Mouse (Mus musculus) kidney, adult 9 months (tissue): ENCODE results near the gene Gm26620.

Source experiments
- DNase-seq: peaks from one replicate; pipeline ENCODE4 v3.0.0; 2022

The Gm26620 gene

GRCm38 (mm10) chr1:170871961-170872360, 12.9 kb upstream of the Gm26620 start:
- no peak for DNase-seq

GRCm38 (mm10) chr1:170875676-170876075, 9.2 kb upstream of the Gm26620 start:
- DNase-seq: no peak

- DNase-seq: no peak
These were observed 8.0 kb upstream of the Gm26620 start for GRCm38 (mm10) chr1:170876906-170877305.

- peak; percentile 67 for DNase-seq
These were observed 1.9 kb upstream of the Gm26620 start for GRCm38 (mm10) chr1:170882915-170883485.

GRCm38 (mm10) chr1:170884390-170884789, 475 bp upstream of the Gm26620 start:
- DNase-seq: no peak

GRCm38 (mm10) chr1:170886044-170886458, 1.2 kb downstream of the Gm26620 start:
- no peak for DNase-seq

GRCm38 (mm10) chr1:170889310-170889709, 4.4 kb downstream of the Gm26620 start:
- no peak for DNase-seq

- no peak for DNase-seq
These were observed 6.8 kb downstream of the Gm26620 start for GRCm38 (mm10) chr1:170891646-170892045.

- no peak for DNase-seq
These were observed 7.4 kb downstream of the Gm26620 start for GRCm38 (mm10) chr1:170892279-170892678.

- DNase-seq: peak; percentile 65
These were observed 10.0 kb downstream of the Gm26620 start for GRCm38 (mm10) chr1:170894603-170895602.

GRCm38 (mm10) chr1:170896651-170897281, 11.9 kb downstream of the Gm26620 start:
- no peak for DNase-seq

GRCm38 (mm10) chr1:170898413-170899075, 13.7 kb downstream of the Gm26620 start:
- DNase-seq: no peak

GRCm38 (mm10) chr1:170900799-170901467, 16.1 kb downstream of the Gm26620 start:
- peak; percentile 75 for DNase-seq

- peak; percentile 89 for DNase-seq
These were observed 16.8 kb downstream of the Gm26620 start for GRCm38 (mm10) chr1:170901536-170902238.

GRCm38 (mm10) chr1:170903485-170903884, 18.6 kb downstream of the Gm26620 start:
- DNase-seq: no peak

- DNase-seq: no peak
These were observed 22.2 kb downstream of the Gm26620 start for GRCm38 (mm10) chr1:170907111-170907455.

GRCm38 (mm10) chr1:170907456-170908191, 22.8 kb downstream of the Gm26620 start:
- DNase-seq: no peak

- no peak for DNase-seq
These were observed 23.5 kb downstream of the Gm26620 start for GRCm38 (mm10) chr1:170908341-170908740.

GRCm38 (mm10) chr1:170911907-170912660, 27.2 kb downstream of the Gm26620 start:
- no peak for DNase-seq

GRCm38 (mm10) chr1:170912891-170913615, 28.2 kb downstream of the Gm26620 start, which contains the start of gene Fcrlb:
Gene Fcrlb (minus strand): TSS chr1:170912941.
- no peak for DNase-seq
